Mouse (Mus musculus) stomach, embryonic 16.5 days (tissue): ENCODE measurements around the gene Tmem38b. TPM values are rescaled to one million over a fixed set of nuclear protein-coding genes. Genes with fewer than 3 reads are reported as not detected.

Experiments used
- ATAC-seq: fragments of 200-750 bp; cut with Nextera tagmentation; 2 replicates; pipeline ENCODE4 v1.8.0; 2017; ENCODE audit warnings: moderate number of reproducible peaks, moderate TSS enrichment; ENCODE audit not compliant: insufficient read depth, low FRiP score
- H3K27ac ChIP-seq: fragments of 300-500 bp; sonication (generic); 2 replicates; pipeline ENCODE4 v1.5.1; 2014; ENCODE audit warnings: low read length
- H3K27me3 ChIP-seq: fragments of 300-500 bp; sonication (generic); 2 replicates; pipeline ENCODE4 v1.6.1; 2014; ENCODE audit warnings: low read length, control low read depth, mixed read lengths; ENCODE audit not compliant: control insufficient read depth, insufficient read depth
- H3K36me3 ChIP-seq: fragments of 300-500 bp; sonication (generic); 2 replicates; pipeline ENCODE4 v1.6.1; 2014; ENCODE audit warnings: low read length; ENCODE audit not compliant: control insufficient read depth, insufficient read depth
- H3K4me1 ChIP-seq: fragments of 300-500 bp; sonication (generic); 2 replicates; pipeline ENCODE4 v1.6.1; 2014; ENCODE audit warnings: low read length, control low read depth, mixed read lengths; ENCODE audit not compliant: control insufficient read depth, insufficient read depth
- H3K4me2 ChIP-seq: fragments of 300-500 bp; sonication (generic); 2 replicates; pipeline ENCODE4 v1.6.1; 2014; ENCODE audit warnings: low read depth, low read length, mixed read lengths
- H3K4me3 ChIP-seq: fragments of 300-500 bp; sonication (generic); replicated peaks from 2 replicates; pipeline ENCODE4 v1.5.1; 2014; ENCODE audit warnings: mild to moderate bottlenecking, low read length
- H3K9ac ChIP-seq: fragments of 300-500 bp; sonication (generic); 2 replicates; pipeline ENCODE4 v1.6.1; 2014; ENCODE audit warnings: low read length
- H3K9me3 ChIP-seq: fragments of 300-500 bp; sonication (generic); replicated peaks from 2 replicates; pipeline ENCODE4 v1.6.1; 2016; ENCODE audit warnings: low read length, control low read depth; ENCODE audit not compliant: control insufficient read depth
- WGBS: fragments of 180-500 bp; shearing (Covaris S2); extraction: QIAGEN DNeasy Blood & Tissue Kit; methylation state at CpG from one replicate; pipeline ENCODE4 v1.1.7; 2014; 5-methylcytosine and 5-hydroxymethylcytosine counted together
- polyA plus RNA-seq: library from polyadenylated mRNA; unstranded; fragments of >200 nt; fragmentation: Nextera tagmentation; extraction: Ambion mirVana; gene quantifications from 2 replicates; pipeline ENCODE4 v1.2.1, GENCODE M21; 2015

Tmem38b gene
- polyA plus RNA-seq, 1 experiment from 2014 or later: 13.8 TPM

DNA sequence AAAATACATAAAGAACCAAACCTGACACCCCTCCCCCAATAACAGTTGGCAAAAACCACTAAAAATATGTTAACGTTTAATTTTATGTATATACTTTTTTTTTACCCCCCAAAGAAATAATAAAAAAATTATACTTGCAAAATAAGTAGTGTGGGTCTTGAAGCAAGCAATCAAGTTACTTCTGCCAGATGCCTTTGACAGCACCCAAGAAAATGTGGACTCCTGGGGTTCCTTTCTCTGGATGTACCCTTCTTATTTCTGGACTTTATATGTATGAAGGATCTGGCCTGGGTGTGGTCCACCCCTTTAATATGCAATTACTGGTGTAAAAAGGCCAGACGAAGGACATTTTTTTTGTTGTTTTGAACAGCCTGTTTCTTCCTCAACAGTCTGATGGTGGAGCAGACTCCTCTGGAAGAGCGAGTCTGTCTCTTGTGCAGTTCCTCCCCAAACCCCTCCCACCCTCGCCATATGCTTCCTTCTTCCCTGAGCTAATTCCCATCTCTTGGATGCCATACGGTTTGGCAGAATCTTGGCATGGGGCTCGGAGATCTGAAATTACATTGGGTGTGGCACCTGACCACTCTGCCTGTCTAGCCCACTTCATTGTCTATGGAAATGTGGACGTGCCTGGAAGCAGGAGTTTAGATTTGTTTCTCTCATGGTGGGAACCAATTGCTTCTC lies 70.4 kb downstream of the Tmem38b start:
- no peak overlapping the region for H3K4me3 ChIP-seq
- no peak overlapping the region for H3K27ac ChIP-seq
- H3K4me1 ChIP-seq: peaks cover 5% of the 10 kb centered on the region; the same call in 1 of the 2 replicates
- 72% methylated on average over 7 of the region's 7 CpGs for WGBS
- no peaks in the 10 kb centered on the region for H3K36me3 ChIP-seq
- H3K9ac ChIP-seq: no peak overlapping the region
- no peak overlapping the region for H3K4me2 ChIP-seq
- H3K27me3 ChIP-seq: no peaks in the 10 kb centered on the region
- ATAC-seq: no peak
- H3K9me3 ChIP-seq: no peaks in the 10 kb centered on the region

DNA sequence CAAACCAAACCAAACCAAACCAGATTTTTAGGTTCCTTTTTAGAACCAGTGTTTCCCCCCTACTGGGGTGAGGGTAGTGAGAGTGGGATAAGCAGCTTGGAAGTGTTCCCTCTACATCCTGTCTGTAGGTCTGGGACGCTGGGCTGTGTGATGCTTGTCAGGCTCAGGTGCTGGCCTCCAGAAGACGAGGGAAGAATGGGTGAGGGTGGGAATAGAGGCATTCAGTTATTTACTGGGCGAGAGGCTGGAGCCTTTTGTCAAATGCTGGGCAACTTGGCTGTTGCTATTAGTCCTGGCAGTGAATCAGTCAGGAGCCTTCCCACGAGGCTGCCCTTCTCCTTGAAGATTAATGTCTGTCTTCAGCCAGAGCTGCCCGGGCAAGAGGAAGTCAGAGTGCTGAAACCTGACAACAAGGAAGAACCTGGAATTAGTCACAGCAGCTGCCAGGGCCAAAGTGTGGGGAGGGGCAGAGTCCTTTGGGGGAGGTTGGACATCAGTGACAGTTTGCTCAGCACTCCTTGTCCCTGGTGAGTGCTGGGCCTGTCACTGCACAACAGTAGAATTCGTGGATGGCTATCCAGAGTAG lies 74.6 kb downstream of the Tmem38b start:
- WGBS: 27% methylated on average over 6 of the region's 6 CpGs
- no peak for ATAC-seq
- H3K27me3 ChIP-seq: no peaks in the 10 kb centered on the region
- peaks cover 5% of the 10 kb centered on the region; the same call in 1 of the 2 replicates for H3K4me1 ChIP-seq
- no peaks in the 10 kb centered on the region for H3K9me3 ChIP-seq
- no peak overlapping the region for H3K9ac ChIP-seq
- H3K36me3 ChIP-seq: no peaks in the 10 kb centered on the region
- H3K4me2 ChIP-seq: no peak overlapping the region
- H3K27ac ChIP-seq: no peak overlapping the region
- H3K4me3 ChIP-seq: no peak overlapping the region

DNA sequence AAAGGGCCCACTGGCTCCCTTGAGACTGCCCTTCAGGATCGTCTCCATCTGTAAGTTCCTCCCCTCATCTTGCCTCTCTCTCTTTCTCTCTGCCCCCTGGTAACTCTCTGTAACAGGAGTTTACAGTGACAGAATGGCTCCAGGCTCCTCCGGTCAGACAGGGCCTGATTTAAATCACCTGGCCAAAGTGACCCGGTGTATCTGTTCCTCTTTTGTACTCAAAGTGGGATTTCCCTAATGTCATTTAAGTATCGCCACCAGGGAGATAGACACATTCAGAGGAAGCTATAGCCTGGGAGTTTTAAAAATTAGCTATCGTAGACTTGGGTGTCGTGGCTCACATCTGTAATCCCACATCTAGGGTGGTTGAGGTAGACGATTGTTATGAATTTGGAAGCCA lies 78.5 kb downstream of the Tmem38b start:
- Histone ChIP-seq H3K4me2 (no peak overlapping the region), H3K4me1 (peaks cover 5% of the 10 kb centered on the region; the same call in 1 of the 2 replicates), H3K27ac (no peak overlapping the region), H3K9ac (no peak overlapping the region), H3K9me3 (no peaks in the 10 kb centered on the region), H3K27me3 (no peaks in the 10 kb centered on the region), H3K36me3 (no peaks in the 10 kb centered on the region), H3K4me3 (no peak overlapping the region)
- 81% methylated on average over 7 of the region's 7 CpGs for whole genome bisulfite sequencing
- ATAC-seq: no peak

DNA sequence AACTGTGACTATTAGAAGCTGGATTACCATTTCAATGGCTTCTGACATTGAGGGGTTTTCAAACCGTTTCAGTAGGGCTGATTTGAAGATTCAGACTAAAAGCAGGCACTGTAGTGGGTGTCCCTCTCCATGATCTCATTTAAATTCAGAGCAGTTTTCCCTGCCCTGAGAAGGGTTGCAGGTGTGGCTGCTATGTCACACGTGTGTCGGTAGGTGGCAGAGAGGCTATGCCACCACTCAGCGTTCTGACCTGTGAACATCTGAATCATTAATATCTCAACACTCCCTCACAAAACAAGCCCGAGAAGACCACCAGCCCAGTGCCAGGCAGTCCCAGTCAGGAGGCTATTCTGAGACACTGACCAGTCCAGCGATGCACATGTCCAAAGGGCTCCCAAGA lies 79.7 kb downstream of the Tmem38b start:
- Histone ChIP-seq H3K36me3 (no peaks in the 10 kb centered on the region), H3K9me3 (no peaks in the 10 kb centered on the region), H3K27ac (no peak overlapping the region), H3K27me3 (no peaks in the 10 kb centered on the region), H3K9ac (no peak overlapping the region), H3K4me3 (no peak overlapping the region), H3K4me1 (peaks cover 2% of the 10 kb centered on the region; the same call in 1 of the 2 replicates), H3K4me2 (no peak overlapping the region)
- no peak for ATAC-seq
- 39% methylated on average over 6 of the region's 6 CpGs for WGBS

DNA sequence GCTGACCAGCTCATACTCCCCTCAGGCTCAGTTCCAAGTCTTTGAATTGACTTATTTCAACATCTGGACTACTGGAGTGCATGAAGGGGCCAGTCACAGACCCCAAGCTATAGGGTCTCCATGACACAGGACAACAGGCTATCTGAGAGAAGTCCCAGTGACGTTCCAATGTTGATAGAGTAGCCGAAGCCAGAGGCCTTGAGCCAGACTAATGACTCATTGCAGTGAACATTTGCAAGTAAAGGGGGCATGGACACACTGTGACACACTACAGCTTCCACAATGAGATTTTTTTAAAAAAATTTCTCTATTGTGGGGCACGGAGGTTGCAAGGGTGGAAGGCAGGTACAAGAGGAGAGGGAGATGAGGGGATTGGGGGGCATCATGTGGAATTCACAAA lies 81.2 kb downstream of the Tmem38b start:
- ATAC-seq: no peak
- no peak overlapping the region for H3K9ac ChIP-seq

More for the DNA sequence above, 81.2 kb downstream of the Tmem38b start:
- WGBS: 68% methylated on average over 3 of the region's 3 CpGs
- Histone ChIP-seq H3K4me2 (no peak overlapping the region), H3K27ac (no peak overlapping the region), H3K9me3 (no peaks in the 10 kb centered on the region), H3K36me3 (no peaks in the 10 kb centered on the region), H3K4me3 (no peak overlapping the region), H3K4me1 (no peaks in the 10 kb centered on the region), H3K27me3 (no peaks in the 10 kb centered on the region)

Other genes with a start within 250 kb of the Tmem38b start
- 7.1 and 9.8 TPM in 2 replicates for gene Fsd1l, start 194.6 kb upstream of the Tmem38b start, polyA plus RNA-seq
- gene Fktn, start 112.0 kb upstream of the Tmem38b start, polyA plus RNA-seq: 16.4 and 18.5 TPM in 2 replicates
- gene Tal2, start 46.3 kb upstream of the Tmem38b start, polyA plus RNA-seq: 0.12 TPM in 1 of 2 replicates, not detected in the other